Mouse (Mus musculus) midbrain, postnatal 0 days (tissue): ENCODE data around the gene Gga1. TPM values are rescaled to one million over a fixed set of nuclear protein-coding genes. Genes with fewer than 3 reads are reported as not detected.
"Not testable (repeated sequence)": the region's sequence is repeated elsewhere in the genome, so short reads cannot be mapped to it uniquely, and the experiment has no call there.

Experiments
- ATAC-seq: fragments of 200-750 bp; cut with Nextera tagmentation; 2 replicates; pipeline ENCODE4 v1.8.0; 2017; ENCODE audit warnings: moderate number of reproducible peaks, mild to moderate bottlenecking, moderate TSS enrichment, moderate library complexity; ENCODE audit not compliant: low FRiP score
- DNase-seq: peaks from one replicate; pipeline ENCODE4 v3.0.0-alpha.2; 2015; ENCODE audit warnings: low spot score
- H3K27ac ChIP-seq: fragments of 300-500 bp; sonication (generic); 2 replicates; pipeline ENCODE4 v1.5.1; 2014; ENCODE audit warnings: low read depth, mild to moderate bottlenecking, low read length, mixed read lengths
- H3K27me3 ChIP-seq: fragments of 300-500 bp; sonication (generic); 2 replicates; pipeline ENCODE4 v1.6.1; 2014; ENCODE audit warnings: low read length, control low read depth, mixed read lengths; ENCODE audit not compliant: insufficient read depth
- H3K36me3 ChIP-seq: fragments of 300-500 bp; sonication (generic); 2 replicates; pipeline ENCODE4 v1.6.1; 2014; ENCODE audit warnings: low read length, control low read depth, mixed read lengths; ENCODE audit not compliant: insufficient read depth
- H3K4me1 ChIP-seq: fragments of 300-500 bp; sonication (generic); 2 replicates; pipeline ENCODE4 v1.6.1; 2014; ENCODE audit warnings: mild to moderate bottlenecking, control low read depth, antibody characterized with exemption, low read length, mixed read lengths; ENCODE audit not compliant: insufficient read depth
- H3K4me2 ChIP-seq: fragments of 300-500 bp; sonication (generic); 2 replicates; pipeline ENCODE4 v1.6.1; 2014; ENCODE audit warnings: low read depth, mild to moderate bottlenecking, low read length, mixed read lengths; ENCODE audit not compliant: poor library complexity, severe bottlenecking
- H3K4me3 ChIP-seq: fragments of 300-500 bp; sonication (generic); 2 replicates; pipeline ENCODE4 v1.5.1; 2014; ENCODE audit warnings: low read depth, mild to moderate bottlenecking, low read length, moderate library complexity
- H3K9ac ChIP-seq: fragments of 300-500 bp; sonication (generic); replicated peaks from 2 replicates; pipeline ENCODE4 v1.6.1; 2014; ENCODE audit warnings: mild to moderate bottlenecking, low read length, moderate library complexity, mixed read lengths; ENCODE audit not compliant: poor library complexity, severe bottlenecking
- H3K9me3 ChIP-seq: fragments of 300-500 bp; sonication (generic); 2 replicates; pipeline ENCODE4 v1.6.1; 2016; ENCODE audit warnings: low read length, control low read depth
- CTCF ChIP-seq: IDR thresholded peaks from 2 replicates; pipeline ENCODE4 v1.5.1; 2016; ENCODE audit warnings: antibody characterized with exemption, mild to moderate bottlenecking
- WGBS: fragments of 180-500 bp; shearing (Covaris S2); extraction: QIAGEN DNeasy Blood & Tissue Kit; methylation state at CpG from one replicate; pipeline ENCODE4 v1.1.7; 2014; 5-methylcytosine and 5-hydroxymethylcytosine counted together
- polyA plus RNA-seq: library from polyadenylated mRNA; unstranded; fragments of >200 nt; fragmentation: Nextera tagmentation; extraction: Ambion mirVana; gene quantifications from 2 replicates; pipeline ENCODE4 v1.2.1, GENCODE M21; 2015
- total RNA-seq: library from RNA; depleted of rRNA; stranded (reverse); fragments of >200 nt; gene quantifications from 2 replicates; pipeline ENCODE4 v1.2.3, GENCODE M21; 2014

Gene Gga1
- total and polyA plus RNA-seq, 2 experiments from 2014 or later = 42.8 to 43.4 TPM

- Histone ChIP-seq H3K36me3 (peaks cover 9% of the 10 kb centered on the region; the same call in 1 of the 2 replicates), H3K9ac (peak overlapping the region; percentile 91; the same call in 1 of the 2 replicates), H3K4me2 (peak overlapping the region; percentile 84), H3K4me3 (peak overlapping the region; percentile 64), H3K4me1 (peaks cover 11% of the 10 kb centered on the region), H3K9me3 (no peaks in the 10 kb centered on the region), H3K27me3 (no peaks in the 10 kb centered on the region), H3K27ac (peak overlapping the region; percentile 99)
- TF ChIP-seq CTCF = no peak
- no peak for DNase-seq
- 81% methylated on average over 5 of the region's 5 CpGs for WGBS
- no peak for ATAC-seq
Observed at GRCm38 (mm10) chr15:78875537-78875936, 1.5 kb upstream of the Gga1 start.

- H3K9ac ChIP-seq = peak overlapping the region; percentile 91
- H3K27ac ChIP-seq = peak overlapping the region; percentile 99
- H3K36me3 ChIP-seq = peaks cover 13% of the 10 kb centered on the region; the same call in 1 of the 2 replicates
- H3K4me3 ChIP-seq = peak overlapping the region; percentile 64
- no peaks in the 10 kb centered on the region for H3K9me3 ChIP-seq
- ATAC-seq (peak; percentile 50), DNase-seq (peak; percentile 93)
- H3K27me3 ChIP-seq = no peaks in the 10 kb centered on the region
- 4% methylated on average over 17 of the region's 17 CpGs for WGBS
- TF ChIP-seq CTCF = peak; percentile 84
- peaks cover 11% of the 10 kb centered on the region for H3K4me1 ChIP-seq
- H3K4me2 ChIP-seq = peak overlapping the region; percentile 84
Observed at GRCm38 (mm10) chr15:78876258-78876696, 713 bp upstream of the Gga1 start.

- H3K9ac ChIP-seq = peak overlapping the region; percentile 91
- H3K4me3 ChIP-seq = peak overlapping the region; percentile 64
- peak; percentile 12; the same call in 1 of the 2 replicates for TF ChIP-seq CTCF
- WGBS = 1% methylated on average over 12 of the region's 17 CpGs
- no peaks in the 10 kb centered on the region for H3K9me3 ChIP-seq
- H3K27ac ChIP-seq = peak overlapping the region; percentile 99
- H3K27me3 ChIP-seq = no peaks in the 10 kb centered on the region
- ATAC-seq (no peak; the same call in 1 of the 2 replicates), DNase-seq (no peak)
- peak overlapping the region; percentile 84 for H3K4me2 ChIP-seq
- peaks cover 21% of the 10 kb centered on the region for H3K36me3 ChIP-seq
- H3K4me1 ChIP-seq = peaks cover 11% of the 10 kb centered on the region
Observed at GRCm38 (mm10) chr15:78877810-78878390, 910 bp downstream of the Gga1 start.

- not testable (repeated sequence) for H3K4me2 ChIP-seq, H3K9me3 ChIP-seq, DNase-seq, H3K27me3 ChIP-seq, ATAC-seq, H3K9ac ChIP-seq, H3K4me3 ChIP-seq
- Histone ChIP-seq H3K4me1 (peaks cover 11% of the 10 kb centered on the region), H3K36me3 (peaks cover 31% of the 10 kb centered on the region), H3K27ac (0 out of 2 replicates have a peak overlapping the region, but pooled peaks have one; percentile 1)
- 72% methylated on average over 7 of the region's 7 CpGs for WGBS
Observed at GRCm38 (mm10) chr15:78878792-78879516, 2.0 kb downstream of the Gga1 start.

- Histone ChIP-seq H3K4me2 (no peak overlapping the region), H3K4me3 (no peak overlapping the region), H3K9ac (no peak overlapping the region), H3K27me3 (no peaks in the 10 kb centered on the region), H3K36me3 (peaks cover 40% of the 10 kb centered on the region), H3K27ac (no peak overlapping the region), H3K9me3 (no peaks in the 10 kb centered on the region), H3K4me1 (peaks cover 9% of the 10 kb centered on the region)
- no peak for DNase-seq
- TF ChIP-seq CTCF = no peak
- ATAC-seq = no peak
- WGBS = 90% methylated on average over 8 of the region's 8 CpGs
Observed at GRCm38 (mm10) chr15:78880432-78880831, 3.4 kb downstream of the Gga1 start.

GRCm38 (mm10) chr15:78881828-78882227, 4.8 kb downstream of the Gga1 start:
- H3K36me3 ChIP-seq = peaks cover 53% of the 10 kb centered on the region
- H3K27ac ChIP-seq = no peak overlapping the region
- 83% methylated on average over 3 of the region's 3 CpGs for WGBS
- TF ChIP-seq CTCF = peak; percentile 41; the same call in 1 of the 2 replicates
- no peak overlapping the region for H3K4me3 ChIP-seq
- H3K9ac ChIP-seq = no peak overlapping the region
- DNase-seq = no peak
- no peak overlapping the region for H3K4me2 ChIP-seq
- H3K27me3 ChIP-seq = no peaks in the 10 kb centered on the region
- no peaks in the 10 kb centered on the region for H3K9me3 ChIP-seq
- H3K4me1 ChIP-seq = peaks cover 7% of the 10 kb centered on the region; the same call in 1 of the 2 replicates
- no peak for ATAC-seq
